Mouse (Mus musculus): ENCODE measurements around the gene Smbd1.

Smbd1 gene

GRCm38 (mm10) chr16:32810321-32810720 lies at the start of gene Smbd1:
Smbd1 (minus strand) TSS chr16:32810477.
- no peak for DNase-seq (ENCODE audit: low spot score)

- DNase-seq (ENCODE audit: low spot score), result no peak
These were observed 48.7 kb upstream of the Smbd1 start for GRCm38 (mm10) chr16:32858771-32859636.

GRCm38 (mm10) chr16:32858356-32858755 lies 48.1 kb upstream of the Smbd1 start:
- no peak for DNase-seq (ENCODE audit: low spot score)

- no peak for DNase-seq (ENCODE audit: low spot score)
These were observed 46.5 kb upstream of the Smbd1 start for GRCm38 (mm10) chr16:32856751-32857150.

GRCm38 (mm10) chr16:32854050-32854571 lies 43.8 kb upstream of the Smbd1 start:
- no peak for DNase-seq (ENCODE audit: low spot score)

GRCm38 (mm10) chr16:32853492-32854049 lies 43.3 kb upstream of the Smbd1 start:
- DNase-seq (ENCODE audit: low spot score), result no peak

GRCm38 (mm10) chr16:32849042-32849830 lies 39.0 kb upstream of the Smbd1 start:
- DNase-seq (ENCODE audit: low spot score), result no peak

GRCm38 (mm10) chr16:32847103-32847502 lies 36.8 kb upstream of the Smbd1 start:
- DNase-seq (ENCODE audit: low spot score), result no peak

- DNase-seq (ENCODE audit: low spot score), result no peak
These were observed 21.2 kb upstream of the Smbd1 start for GRCm38 (mm10) chr16:32831501-32831900.

- no peak for DNase-seq (ENCODE audit: low spot score)
These were observed 18.8 kb upstream of the Smbd1 start for GRCm38 (mm10) chr16:32829104-32829503.

GRCm38 (mm10) chr16:32826521-32826920 lies 16.2 kb upstream of the Smbd1 start:
- DNase-seq (ENCODE audit: low spot score), result no peak

- DNase-seq (ENCODE audit: low spot score), result no peak
These were observed 15.1 kb upstream of the Smbd1 start for GRCm38 (mm10) chr16:32825380-32825779.

- no peak for DNase-seq (ENCODE audit: low spot score)
These were observed 13.8 kb upstream of the Smbd1 start for GRCm38 (mm10) chr16:32824061-32824460.

GRCm38 (mm10) chr16:32823487-32823886 lies 13.2 kb upstream of the Smbd1 start:
- DNase-seq (ENCODE audit: low spot score), result no peak

- no peak for DNase-seq (ENCODE audit: low spot score)
These were observed 12.6 kb upstream of the Smbd1 start for GRCm38 (mm10) chr16:32822881-32823280.

- DNase-seq (ENCODE audit: low spot score), result no peak
These were observed 12.2 kb upstream of the Smbd1 start for GRCm38 (mm10) chr16:32822450-32822827.

GRCm38 (mm10) chr16:32821772-32822449 lies 11.6 kb upstream of the Smbd1 start:
- DNase-seq (ENCODE audit: low spot score), result no peak

GRCm38 (mm10) chr16:32818441-32818840 lies 8.2 kb upstream of the Smbd1 start:
- no peak for DNase-seq (ENCODE audit: low spot score)

- no peak for DNase-seq (ENCODE audit: low spot score)
These were observed 7.8 kb upstream of the Smbd1 start for GRCm38 (mm10) chr16:32818036-32818435.

GRCm38 (mm10) chr16:32815160-32815605 lies 4.9 kb upstream of the Smbd1 start:
- peak; percentile 17 for DNase-seq (ENCODE audit: low spot score)

GRCm38 (mm10) chr16:32814539-32814938 lies 4.3 kb upstream of the Smbd1 start:
- peak; percentile 64 for DNase-seq (ENCODE audit: low spot score)

GRCm38 (mm10) chr16:32813771-32814170 lies 3.5 kb upstream of the Smbd1 start:
- no peak for DNase-seq (ENCODE audit: low spot score)
